Mouse (Mus musculus): ENCODE results near the gene Rgs7bp.

Gene Rgs7bp

DNA sequence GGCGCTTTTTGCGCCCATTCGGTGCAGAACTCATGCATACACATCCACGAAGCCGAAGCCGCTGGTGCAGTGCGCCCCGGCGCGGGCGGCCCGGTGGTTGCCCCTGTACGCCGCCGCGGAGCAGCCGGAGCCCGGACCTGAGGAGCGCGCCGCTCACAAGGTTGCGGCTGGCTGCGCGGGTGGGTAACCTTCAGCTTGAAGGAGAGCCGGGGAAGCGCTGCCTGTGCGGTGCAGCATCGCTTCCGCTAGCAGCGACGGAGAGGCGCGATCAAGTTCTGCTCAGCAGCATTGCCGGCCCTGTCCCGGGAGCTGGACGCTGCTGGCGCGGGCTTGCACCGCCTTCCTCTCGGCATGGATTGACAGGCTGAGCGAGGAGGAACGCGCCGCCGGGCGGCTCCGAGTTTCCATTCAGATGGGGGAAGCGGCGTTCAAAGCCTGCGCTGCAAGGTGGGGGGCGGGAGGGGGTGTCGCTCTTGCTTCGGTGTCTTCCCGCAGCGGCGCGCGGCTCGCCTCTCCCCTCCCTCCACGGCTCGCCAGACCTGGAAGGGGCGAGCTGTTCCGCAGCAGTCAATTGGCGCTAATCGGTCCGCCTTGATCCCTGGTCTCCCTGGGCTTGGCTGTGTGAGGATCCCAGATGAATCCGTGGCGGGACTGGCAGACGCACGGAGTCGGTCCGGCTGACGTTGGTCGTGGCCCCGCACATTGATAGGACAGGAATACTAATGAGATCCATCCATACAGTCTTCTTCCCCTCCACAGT, at the start of gene Rgs7bp:
TSS of gene Rgs7bp (minus strand) at position 750 of the 760 bp plus-strand sequence.
- DNase-seq (ENCODE audit: low read depth): peak; percentile 35

GRCm38 (mm10) chr13:105104385-105104784, 49.7 kb upstream of the Rgs7bp start:
- no peak for DNase-seq (ENCODE audit: low read depth)

DNA sequence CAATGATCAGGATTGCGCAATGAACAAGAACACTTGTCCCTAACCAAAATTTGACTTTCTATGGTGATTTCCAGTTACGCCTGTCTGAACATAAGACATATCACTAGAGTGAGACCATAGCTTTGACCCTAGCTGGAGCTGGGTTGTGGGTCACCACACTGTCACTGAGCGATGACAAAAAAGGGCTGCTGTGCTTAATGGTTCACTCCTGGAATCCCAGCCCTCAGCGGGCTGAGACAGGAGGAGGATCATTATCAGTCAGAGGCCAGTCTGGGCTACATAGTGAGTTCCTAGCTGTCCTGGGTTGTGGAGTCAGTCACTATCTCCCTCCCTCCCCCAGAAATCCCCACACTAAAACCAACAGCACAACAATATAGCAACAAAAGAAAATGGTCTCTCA, 46.0 kb upstream of the Rgs7bp start:
- no peak for DNase-seq (ENCODE audit: low read depth)

- no peak for DNase-seq (ENCODE audit: low read depth)
These were observed 41.6 kb upstream of the Rgs7bp start for GRCm38 (mm10) chr13:105096316-105096715.

GRCm38 (mm10) chr13:105089276-105089675, 34.5 kb upstream of the Rgs7bp start:
- DNase-seq (ENCODE audit: low read depth): no peak

GRCm38 (mm10) chr13:105081862-105082261, 27.1 kb upstream of the Rgs7bp start, which contains the start of gene 4933425L06Rik:
Gene 4933425L06Rik, plus strand, starts transcription at chr13:105082122.
- DNase-seq (ENCODE audit: low read depth): no peak

- no peak for DNase-seq (ENCODE audit: low read depth)
These were observed 12.4 kb upstream of the Rgs7bp start for GRCm38 (mm10) chr13:105066890-105067845.

DNA sequence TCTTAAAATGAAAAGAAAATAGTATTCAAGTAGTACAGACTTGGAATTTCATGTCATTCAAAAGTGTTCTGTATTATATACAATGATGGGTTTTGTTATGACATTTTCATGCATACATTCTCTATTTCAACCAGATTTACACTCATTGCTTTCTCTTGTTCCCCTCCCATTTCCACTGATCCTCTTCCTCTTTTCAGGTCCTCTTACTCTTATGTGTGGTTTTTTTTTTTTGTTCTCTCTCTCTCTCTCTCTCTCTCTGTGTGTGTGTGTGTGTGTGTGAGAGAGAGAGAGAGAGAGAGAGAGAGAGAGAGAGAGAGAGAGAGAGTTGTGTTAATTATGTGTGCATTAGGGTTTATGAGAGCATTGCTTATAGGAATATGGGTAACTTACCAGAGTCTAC, 11.4 kb upstream of the Rgs7bp start:
- no peak for DNase-seq (ENCODE audit: low read depth)

DNA sequence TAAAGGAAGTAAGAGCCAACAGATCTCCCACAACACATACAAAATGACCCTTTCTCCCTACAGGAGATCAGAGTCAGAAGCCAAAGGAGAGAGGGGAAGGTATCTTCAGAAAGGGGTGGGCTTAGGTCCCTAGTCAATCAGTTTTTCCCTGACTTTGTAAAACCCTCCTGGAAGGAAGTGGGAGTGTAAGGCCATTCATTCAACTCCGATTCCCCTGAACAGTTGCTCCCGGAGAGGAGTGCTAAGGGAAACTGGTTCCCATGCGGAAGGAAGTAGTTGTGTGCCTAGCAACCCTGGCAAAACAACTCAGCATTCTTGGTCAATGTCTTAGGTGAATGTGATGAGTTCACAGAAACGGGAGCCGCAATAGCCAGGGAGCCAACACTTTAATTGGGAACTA, 644 bp upstream of the Rgs7bp start:
- DNase-seq (ENCODE audit: low read depth): no peak

DNA sequence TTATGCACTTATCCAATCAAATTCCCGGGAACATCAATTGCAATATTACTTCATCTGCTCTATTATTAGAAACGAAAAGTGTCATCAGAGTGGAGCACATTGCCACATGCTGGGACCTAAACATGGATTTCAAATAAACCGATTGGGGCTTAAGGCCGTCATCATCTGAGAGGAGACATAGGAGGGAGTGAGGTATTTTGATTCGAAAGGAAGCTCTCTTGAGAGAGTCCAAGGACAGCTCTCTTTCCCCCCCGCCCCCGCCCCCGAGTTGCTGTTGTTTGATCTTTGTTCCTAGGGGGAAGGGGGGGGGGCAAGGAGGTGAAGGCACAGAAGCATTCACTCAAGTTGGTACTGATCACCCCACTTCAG, 195 bp upstream of the Rgs7bp start:
- no peak for DNase-seq (ENCODE audit: low read depth)

DNA sequence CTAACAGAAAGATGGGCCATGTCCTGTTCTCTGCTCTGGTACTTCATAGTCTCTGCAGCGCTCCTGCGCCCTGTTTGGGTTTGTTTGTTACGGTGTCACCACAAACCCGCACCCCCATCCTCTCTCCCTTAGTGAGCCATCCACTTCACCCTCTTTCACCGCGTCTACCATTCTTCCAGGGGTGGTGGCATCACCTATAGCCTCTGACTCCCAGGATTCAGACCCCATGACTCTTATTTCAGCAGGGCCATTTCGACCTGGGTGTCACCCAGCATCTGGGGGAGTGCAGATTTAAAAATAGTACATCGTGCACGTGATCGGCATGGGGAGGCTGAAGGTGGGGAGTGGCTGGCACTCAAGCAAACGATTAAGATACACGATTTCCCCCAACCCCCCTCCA, 1.1 kb downstream of the Rgs7bp start:
- DNase-seq (ENCODE audit: low read depth): no peak

GRCm38 (mm10) chr13:105051432-105051831, 3.3 kb downstream of the Rgs7bp start:
- DNase-seq (ENCODE audit: low read depth): no peak

GRCm38 (mm10) chr13:105048662-105049061, 6.1 kb downstream of the Rgs7bp start:
- DNase-seq (ENCODE audit: low read depth): no peak

DNA sequence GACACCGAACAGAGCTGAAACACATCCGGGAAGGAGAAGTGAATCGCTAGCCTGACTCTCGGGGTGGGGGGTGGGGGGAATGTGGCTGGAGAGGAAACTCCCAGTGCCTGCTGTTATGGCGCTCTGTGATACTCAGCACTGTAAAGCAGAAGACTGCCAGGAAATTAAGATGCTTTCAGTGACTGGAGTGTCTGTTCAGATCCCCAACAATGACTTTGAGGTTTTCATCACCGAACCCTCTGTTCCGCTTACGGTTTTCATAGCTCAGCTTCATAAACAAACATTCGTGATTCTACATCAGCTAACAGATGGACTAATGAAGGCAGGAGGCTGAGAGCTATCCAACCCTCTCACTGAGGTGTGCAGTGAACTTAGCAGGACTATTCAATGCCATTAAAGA, 7.4 kb downstream of the Rgs7bp start:
- no peak for DNase-seq (ENCODE audit: low read depth)

- no peak for DNase-seq (ENCODE audit: low read depth)
These were observed 10.8 kb downstream of the Rgs7bp start for GRCm38 (mm10) chr13:105043882-105044281.

GRCm38 (mm10) chr13:105038334-105038733, 16.4 kb downstream of the Rgs7bp start:
- DNase-seq (ENCODE audit: low read depth): no peak

DNA sequence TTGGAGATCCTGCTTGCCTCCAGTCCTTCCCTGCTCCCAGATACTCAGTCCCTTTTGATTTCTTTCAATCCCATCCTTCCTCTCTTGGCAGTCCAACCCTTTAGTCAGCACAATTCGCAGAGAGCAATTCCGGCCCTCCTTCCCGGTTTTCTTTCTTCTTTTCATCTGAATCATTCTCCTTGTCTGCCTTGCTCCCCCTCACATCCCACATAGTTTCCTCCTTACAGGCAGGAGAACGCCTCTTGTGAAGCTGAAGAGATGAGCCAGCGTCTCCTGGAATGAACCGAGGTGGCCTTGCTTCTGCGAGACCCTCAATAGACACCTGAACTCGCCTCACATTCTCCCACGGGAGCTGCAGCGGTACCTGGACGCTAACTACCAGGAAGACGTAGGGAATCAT, 16.9 kb downstream of the Rgs7bp start:
- DNase-seq (ENCODE audit: low read depth): no peak

DNA sequence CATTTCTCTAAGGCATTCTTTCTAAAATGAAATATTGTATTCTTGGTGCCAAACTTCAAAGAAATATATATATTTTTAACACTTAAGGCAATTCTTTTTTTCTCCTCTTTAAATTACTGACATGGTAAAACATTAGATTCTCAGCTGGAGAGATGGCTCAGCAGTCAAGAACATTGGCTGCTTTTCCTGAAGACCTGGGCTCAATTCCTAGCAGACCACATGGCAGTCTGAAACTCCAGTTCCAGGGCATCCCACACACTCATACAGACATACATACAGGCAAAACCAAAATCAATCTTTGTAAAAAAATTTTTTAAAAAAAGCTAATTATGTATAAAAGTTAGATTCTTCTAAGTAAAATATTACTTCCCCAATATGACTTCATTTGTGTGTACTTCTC, 22.8 kb downstream of the Rgs7bp start:
- no peak for DNase-seq (ENCODE audit: low read depth)

- DNase-seq (ENCODE audit: low read depth): no peak
These were observed 26.5 kb downstream of the Rgs7bp start for GRCm38 (mm10) chr13:105028276-105028675.

DNA sequence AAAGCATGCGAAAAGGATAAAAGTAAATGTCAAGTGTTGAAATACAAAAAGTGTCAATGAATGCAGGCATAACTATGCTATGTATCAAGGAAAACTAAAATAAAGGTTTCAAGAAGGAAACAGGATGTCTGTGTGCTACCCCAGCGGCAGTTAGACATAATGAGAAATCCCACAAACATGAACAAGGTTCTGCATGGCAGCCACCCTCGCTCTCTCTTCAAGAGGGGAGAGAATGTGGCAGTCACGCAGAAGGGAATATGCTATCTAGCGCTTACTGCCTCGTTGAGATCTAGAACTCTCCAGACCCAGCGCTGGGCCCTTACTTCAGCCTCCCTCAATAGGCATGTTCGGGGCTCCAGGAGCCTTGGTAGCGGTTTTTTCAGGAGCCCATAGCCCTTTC, 38.2 kb downstream of the Rgs7bp start:
- DNase-seq (ENCODE audit: low read depth): no peak

DNA sequence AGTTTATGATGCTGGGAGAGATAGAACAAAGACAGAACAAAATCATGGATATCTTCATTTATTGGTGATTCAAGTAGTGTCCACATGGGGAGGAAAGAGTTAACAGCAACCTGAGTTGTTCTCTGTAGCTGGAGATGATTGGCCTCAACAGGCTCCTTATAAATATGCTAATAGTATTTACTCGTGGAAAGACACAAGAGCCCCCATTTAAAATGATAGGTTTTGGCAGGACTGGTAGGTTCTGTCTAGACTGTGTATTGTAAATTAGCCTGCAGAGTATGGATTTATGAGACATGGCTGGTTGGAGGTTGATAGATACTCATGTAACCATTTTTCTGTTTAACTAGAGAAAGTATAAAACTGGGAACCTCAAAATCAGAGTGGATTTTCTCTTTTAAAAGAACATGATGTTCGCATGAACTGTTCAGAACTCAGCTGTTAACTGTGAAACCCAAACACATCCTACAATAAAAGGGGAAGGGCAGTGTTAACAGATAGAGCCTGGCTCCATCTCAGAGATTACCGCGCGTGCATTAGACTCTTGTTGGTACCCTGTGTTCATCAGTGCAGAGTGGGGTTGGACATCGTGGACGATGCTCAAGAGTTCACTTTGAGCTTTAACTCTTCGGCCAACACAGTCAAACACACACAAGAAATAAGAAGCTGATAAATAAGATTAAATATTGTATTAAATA, 38.9 kb downstream of the Rgs7bp start:
- no peak for DNase-seq (ENCODE audit: low read depth)

DNA sequence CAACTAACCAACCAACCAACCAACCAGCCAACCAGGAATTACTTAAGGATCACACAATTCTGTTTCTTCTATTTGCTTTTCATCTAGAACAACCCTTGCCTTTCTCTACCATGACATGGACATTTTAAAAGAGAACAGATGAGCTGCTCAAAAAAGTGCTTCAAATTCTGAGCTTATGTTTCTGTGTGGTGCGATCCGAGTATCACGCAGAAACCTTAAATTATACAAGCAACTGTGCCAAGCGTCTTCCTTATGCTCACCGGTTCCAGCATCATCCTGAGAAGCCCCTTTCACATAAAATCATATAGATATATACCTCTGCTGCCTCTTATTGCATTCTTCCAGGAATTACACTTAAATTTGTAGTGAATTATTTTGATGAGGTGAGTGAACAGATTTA, 43.4 kb downstream of the Rgs7bp start:
- DNase-seq (ENCODE audit: low read depth): no peak

GRCm38 (mm10) chr13:105008891-105009290, 45.8 kb downstream of the Rgs7bp start:
- DNase-seq (ENCODE audit: low read depth): no peak
